Mouse (Mus musculus): ENCODE measurements at regions not wholly inside any gene's neighbourhood (a gene's known extent, or its start where the extent isn't known, plus 50 kb on each side); places are given as distances from the start of the nearest gene placed in this dataset.

DNA sequence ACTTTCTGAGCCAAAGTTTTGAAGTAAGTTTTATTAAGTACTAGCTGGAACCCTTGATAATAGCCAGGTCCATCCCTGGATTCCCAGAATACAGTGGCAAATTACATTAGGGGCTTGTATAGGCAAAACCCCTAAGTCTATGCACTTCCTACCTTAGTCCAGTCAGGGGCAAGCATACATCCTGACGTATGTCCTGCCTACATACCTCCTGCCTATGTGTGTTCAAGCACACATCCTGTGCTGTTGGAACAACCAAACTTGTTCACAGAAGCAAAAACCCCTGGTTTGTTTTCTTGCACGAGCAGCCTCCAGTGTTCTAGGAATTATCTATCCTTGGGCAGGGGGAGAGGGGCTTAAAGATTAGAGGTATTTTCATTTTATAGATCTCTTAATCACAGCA lies 66.4 kb upstream of the Bmp2k start:
- no peak for ATAC-seq (replicated peaks; ENCODE audit: poor library complexity)

DNA sequence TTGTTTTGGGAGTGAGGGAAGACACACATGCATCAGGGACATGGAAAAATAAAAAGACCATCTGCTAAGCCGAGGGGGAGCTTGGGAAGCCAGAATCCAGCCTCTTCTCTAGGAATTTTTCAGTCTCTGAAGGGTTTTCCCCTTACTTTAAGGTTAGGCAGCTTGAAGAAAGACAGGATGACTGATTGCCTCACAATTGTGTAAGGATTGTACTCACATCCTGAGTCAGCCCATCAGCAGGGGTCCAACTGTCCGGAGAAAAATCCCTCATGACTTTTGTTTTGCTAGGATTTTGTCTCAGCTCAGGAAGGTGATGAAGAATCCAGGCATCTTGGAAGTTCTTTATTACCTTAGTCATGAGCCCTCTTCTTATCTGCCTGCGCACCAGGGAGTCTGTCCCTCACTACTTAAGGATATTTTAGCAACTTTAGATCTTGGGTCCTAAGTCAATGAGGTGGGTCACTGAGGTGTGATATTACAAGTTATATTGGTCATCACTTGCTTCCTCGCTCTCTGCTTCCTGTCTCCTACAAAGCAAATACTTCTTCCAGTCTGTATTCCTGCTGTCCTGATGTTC lies 65.8 kb upstream of the Bmp2k start:
- peak; percentile 55; the same call in 1 of the 2 replicates for ATAC-seq (replicated peaks; ENCODE audit: poor library complexity)

DNA sequence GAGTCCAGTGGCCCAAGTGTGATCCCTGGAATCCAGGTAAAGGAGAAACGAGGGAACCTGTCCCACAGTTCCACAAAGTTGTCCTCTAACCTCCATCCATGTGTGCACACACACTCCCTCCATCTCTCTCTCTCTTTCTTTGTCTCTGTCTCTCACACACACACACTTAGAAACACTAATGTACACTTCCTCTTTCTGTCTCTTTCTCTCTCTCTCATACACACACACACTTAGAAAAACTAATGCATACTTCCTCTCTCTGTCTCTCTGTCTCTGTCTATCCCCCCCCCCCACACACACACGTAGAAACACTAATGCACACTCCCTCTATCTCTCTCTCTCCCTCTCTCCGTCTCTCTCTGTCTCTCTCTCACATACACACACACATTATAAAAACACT lies 61.2 kb upstream of the Bmp2k start:
- peak; percentile 77 for ATAC-seq (replicated peaks; ENCODE audit: poor library complexity)

DNA sequence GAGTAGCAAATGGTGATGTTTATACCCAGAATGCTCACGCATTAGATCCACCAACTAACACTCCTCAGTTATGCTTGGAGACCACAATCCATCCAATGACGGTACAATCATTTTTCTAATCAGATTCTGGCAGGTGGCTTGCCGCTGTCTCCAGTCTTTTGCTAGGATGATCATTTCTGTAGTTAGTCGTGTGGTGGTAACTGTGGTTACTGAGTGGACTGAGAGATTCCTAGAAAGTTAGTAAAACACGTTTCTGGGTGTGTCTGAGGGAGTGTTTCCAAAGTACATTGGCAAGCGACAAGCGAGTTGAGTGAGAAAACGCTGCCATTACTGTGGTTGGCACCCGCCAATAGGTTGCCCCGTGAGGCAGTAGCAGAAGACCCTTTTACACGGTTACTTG lies 58.8 kb upstream of the Bmp2k start:
- peak; percentile 38 for ATAC-seq (replicated peaks; ENCODE audit: poor library complexity)

DNA sequence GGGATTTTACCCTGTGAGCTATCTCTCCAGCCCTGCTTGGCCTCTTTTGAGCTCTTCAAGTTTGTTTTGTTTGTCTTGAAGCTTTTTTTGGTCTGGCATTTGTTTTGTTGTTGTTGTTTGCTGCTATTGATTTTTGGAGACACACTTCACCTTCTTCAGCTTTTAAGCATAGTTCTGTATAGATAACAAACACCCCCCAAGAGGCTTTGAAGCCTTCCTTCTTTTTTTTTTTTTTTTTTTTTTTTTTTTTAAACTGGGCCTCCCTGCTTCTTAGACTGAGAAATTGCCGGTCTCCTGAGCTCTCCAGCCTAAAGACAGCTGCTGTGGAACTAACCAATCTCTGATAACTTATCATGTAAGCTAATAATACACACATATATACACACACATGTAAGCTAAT lies 58.2 kb upstream of the Bmp2k start:
- ATAC-seq (replicated peaks; ENCODE audit: poor library complexity): no peak

DNA sequence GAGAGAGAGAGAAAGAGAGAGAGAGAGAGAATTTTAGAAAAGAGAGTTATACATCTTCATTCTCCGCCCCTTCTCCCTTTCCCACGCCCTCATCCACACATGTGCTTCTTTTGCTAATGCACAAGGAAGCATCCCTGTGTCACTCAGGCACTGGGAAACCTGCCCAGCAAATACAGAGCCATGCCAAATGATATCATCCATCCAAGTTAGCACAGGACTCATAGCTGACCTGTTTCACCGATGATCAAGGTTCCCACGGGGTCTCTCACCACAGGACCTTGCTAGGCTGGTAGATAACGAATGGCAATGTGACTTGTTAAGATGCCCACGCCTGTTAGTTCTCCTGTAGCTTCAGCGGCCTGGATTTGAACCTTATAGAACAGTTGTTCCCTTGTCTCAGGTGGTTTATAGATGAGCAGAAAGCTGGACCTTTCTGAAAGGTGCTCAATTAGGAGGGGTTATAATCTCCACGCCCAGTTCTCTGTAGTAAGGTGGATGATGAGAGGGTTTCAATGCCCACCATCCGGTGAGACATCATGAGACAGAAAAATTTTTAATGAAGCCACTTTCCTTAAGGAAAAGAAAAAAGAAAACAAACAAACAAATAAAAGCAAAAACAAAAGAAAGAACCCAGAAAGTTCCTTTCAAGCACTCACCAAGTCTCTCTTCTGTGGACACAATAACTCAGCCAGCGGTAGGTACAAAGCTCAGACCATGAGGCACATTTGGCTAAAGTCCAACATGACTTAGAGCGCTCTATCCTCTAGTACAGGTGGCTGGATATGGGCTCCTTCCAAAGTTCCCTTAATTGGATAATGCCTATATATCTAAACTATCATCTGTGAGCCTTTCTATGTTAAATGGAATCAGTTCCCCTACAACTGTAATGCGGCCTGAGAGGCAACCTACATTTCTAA lies 57.1 kb upstream of the Bmp2k start:
- no peak for ATAC-seq (replicated peaks; ENCODE audit: poor library complexity)

DNA sequence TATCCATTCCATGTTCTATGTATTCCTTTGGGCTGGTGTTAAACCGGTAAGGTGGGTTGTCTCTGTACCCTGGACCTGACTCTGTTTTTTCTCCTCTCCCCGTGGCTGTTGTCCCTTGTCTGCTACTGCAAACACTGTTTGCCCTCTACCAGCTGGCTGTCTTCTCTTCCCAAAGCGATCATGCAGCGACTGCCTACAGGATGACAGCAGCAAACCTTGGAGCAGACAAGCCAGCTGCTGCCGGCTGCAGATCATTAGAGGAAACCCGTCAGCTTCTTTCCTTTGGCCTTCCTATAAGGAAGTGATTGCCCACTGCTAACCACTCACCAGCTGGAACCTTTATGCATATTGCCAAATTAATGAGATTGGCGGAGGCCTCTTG lies 56.4 kb upstream of the Bmp2k start:
- ATAC-seq (replicated peaks; ENCODE audit: poor library complexity): peak; percentile 54

DNA sequence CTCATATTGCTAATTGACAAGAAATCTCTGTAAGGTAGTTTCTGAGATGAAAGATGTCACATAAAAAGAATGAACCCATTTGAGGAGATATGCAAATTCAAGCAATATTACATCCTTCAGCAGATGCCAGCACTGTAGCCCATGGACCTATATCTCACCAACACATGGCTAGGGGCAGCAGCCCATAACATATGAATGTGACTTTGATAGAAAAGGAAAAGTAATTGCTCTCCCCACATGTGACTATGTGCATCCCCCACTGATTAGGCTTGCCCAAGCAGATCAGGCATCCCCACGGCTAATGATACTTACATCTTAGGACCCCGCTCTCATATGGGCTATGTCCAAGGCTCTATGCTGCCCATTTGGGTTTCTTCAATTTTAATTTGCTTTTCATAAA lies 56.0 kb upstream of the Bmp2k start:
- no peak for ATAC-seq (replicated peaks; ENCODE audit: poor library complexity)
